Mouse (Mus musculus): ENCODE results near the gene Zfp248. TPM values are rescaled to one million over a fixed set of nuclear protein-coding genes. Genes with fewer than 3 reads are reported as not detected.
A peak's percentile ranks its signal among the peaks of the same experiment; 100 is the strongest.

Zfp248 gene
- 4.4 and 5.1 TPM in 2 replicates for total RNA-seq (2017)

- peak; percentile 91 to 98 for ATAC-seq (replicated peaks in 1 of 2; ENCODE audit: insufficient read depth in 1 of 2, low FRiP score in 2 of 2, low TSS enrichment in 1 of 2, low read depth in 1 of 2, poor library complexity in 2 of 2, severe bottlenecking in 2 of 2)
Observed at GRCm38 (mm10) chr6:118455042-118455631, at the start of gene Zfp248. Zfp248 (minus strand) TSS chr6:118455528.

GRCm38 (mm10) chr6:118499010-118499409 is 43.7 kb upstream of the Zfp248 start:
- ATAC-seq (replicated peaks in 1 of 2; ENCODE audit: insufficient read depth in 1 of 2, low FRiP score in 2 of 2, low TSS enrichment in 1 of 2, low read depth in 1 of 2, poor library complexity in 2 of 2, severe bottlenecking in 2 of 2), result no peak

- no peak for ATAC-seq (replicated peaks in 1 of 2; ENCODE audit: insufficient read depth in 1 of 2, low FRiP score in 2 of 2, low TSS enrichment in 1 of 2, low read depth in 1 of 2, poor library complexity in 2 of 2, severe bottlenecking in 2 of 2)
Observed at GRCm38 (mm10) chr6:118482125-118482524, 26.8 kb upstream of the Zfp248 start.

GRCm38 (mm10) chr6:118478957-118479708 is 23.8 kb upstream of the Zfp248 start, which contains the start of gene Zfp9:
Zfp9 (minus strand) TSS chr6:118479320.
- ATAC-seq (replicated peaks in 1 of 2; ENCODE audit: insufficient read depth in 1 of 2, low FRiP score in 2 of 2, low TSS enrichment in 1 of 2, low read depth in 1 of 2, poor library complexity in 2 of 2, severe bottlenecking in 2 of 2), result peak; percentile 76 to 77

GRCm38 (mm10) chr6:118477875-118478785 is 22.8 kb upstream of the Zfp248 start:
- no peak for ATAC-seq (replicated peaks in 1 of 2; ENCODE audit: insufficient read depth in 1 of 2, low FRiP score in 2 of 2, low TSS enrichment in 1 of 2, low read depth in 1 of 2, poor library complexity in 2 of 2, severe bottlenecking in 2 of 2)

- ATAC-seq (replicated peaks in 1 of 2; ENCODE audit: insufficient read depth in 1 of 2, low FRiP score in 2 of 2, low TSS enrichment in 1 of 2, low read depth in 1 of 2, poor library complexity in 2 of 2, severe bottlenecking in 2 of 2), result no peak
Observed at GRCm38 (mm10) chr6:118462069-118462705, 6.9 kb upstream of the Zfp248 start.

GRCm38 (mm10) chr6:118457726-118458125 is 2.4 kb upstream of the Zfp248 start:
- ATAC-seq (replicated peaks in 1 of 2; ENCODE audit: insufficient read depth in 1 of 2, low FRiP score in 2 of 2, low TSS enrichment in 1 of 2, low read depth in 1 of 2, poor library complexity in 2 of 2, severe bottlenecking in 2 of 2), result no peak

- no peak for ATAC-seq (replicated peaks in 1 of 2; ENCODE audit: insufficient read depth in 1 of 2, low FRiP score in 2 of 2, low TSS enrichment in 1 of 2, low read depth in 1 of 2, poor library complexity in 2 of 2, severe bottlenecking in 2 of 2)
Observed at GRCm38 (mm10) chr6:118454452-118454851, 876 bp downstream of the Zfp248 start.

- no peak for ATAC-seq (replicated peaks in 1 of 2; ENCODE audit: insufficient read depth in 1 of 2, low FRiP score in 2 of 2, low TSS enrichment in 1 of 2, low read depth in 1 of 2, poor library complexity in 2 of 2, severe bottlenecking in 2 of 2)
Observed at GRCm38 (mm10) chr6:118431502-118431901, 23.8 kb downstream of the Zfp248 start.

- ATAC-seq (replicated peaks in 1 of 2; ENCODE audit: insufficient read depth in 1 of 2, low FRiP score in 2 of 2, low TSS enrichment in 1 of 2, low read depth in 1 of 2, poor library complexity in 2 of 2, severe bottlenecking in 2 of 2), result no peak
Observed at GRCm38 (mm10) chr6:118426666-118427065, 28.7 kb downstream of the Zfp248 start.

- ATAC-seq (replicated peaks in 1 of 2; ENCODE audit: insufficient read depth in 1 of 2, low FRiP score in 2 of 2, low TSS enrichment in 1 of 2, low read depth in 1 of 2, poor library complexity in 2 of 2, severe bottlenecking in 2 of 2), result peak; percentile 97 to 98
Observed at GRCm38 (mm10) chr6:118419050-118419920, 36.0 kb downstream of the Zfp248 start, which contains the start of gene Bms1. Bms1 (minus strand) TSS chr6:118419474.

GRCm38 (mm10) chr6:118410428-118410827 is 44.9 kb downstream of the Zfp248 start:
- ATAC-seq (replicated peaks in 1 of 2; ENCODE audit: insufficient read depth in 1 of 2, low FRiP score in 2 of 2, low TSS enrichment in 1 of 2, low read depth in 1 of 2, poor library complexity in 2 of 2, severe bottlenecking in 2 of 2), result no peak

- ATAC-seq (replicated peaks in 1 of 2; ENCODE audit: insufficient read depth in 1 of 2, low FRiP score in 2 of 2, low TSS enrichment in 1 of 2, low read depth in 1 of 2, poor library complexity in 2 of 2, severe bottlenecking in 2 of 2), result no peak
Observed at GRCm38 (mm10) chr6:118408510-118408909, 46.8 kb downstream of the Zfp248 start.

GRCm38 (mm10) chr6:118406421-118406820 is 48.9 kb downstream of the Zfp248 start:
- no peak for ATAC-seq (replicated peaks in 1 of 2; ENCODE audit: insufficient read depth in 1 of 2, low FRiP score in 2 of 2, low TSS enrichment in 1 of 2, low read depth in 1 of 2, poor library complexity in 2 of 2, severe bottlenecking in 2 of 2)

- no peak for ATAC-seq (replicated peaks in 1 of 2; ENCODE audit: insufficient read depth in 1 of 2, low FRiP score in 2 of 2, low TSS enrichment in 1 of 2, low read depth in 1 of 2, poor library complexity in 2 of 2, severe bottlenecking in 2 of 2)
Observed at GRCm38 (mm10) chr6:118390746-118391145, 64.6 kb downstream of the Zfp248 start.

- ATAC-seq (replicated peaks in 1 of 2; ENCODE audit: insufficient read depth in 1 of 2, low FRiP score in 2 of 2, low TSS enrichment in 1 of 2, low read depth in 1 of 2, poor library complexity in 2 of 2, severe bottlenecking in 2 of 2), result no peak
Observed at GRCm38 (mm10) chr6:118385962-118386361, 69.4 kb downstream of the Zfp248 start.
